12 mouse cellular contexts compared by ENCODE assay signal in genomic region chr13:99492619-99493303, GRCm38 (mm10). TPM values are rescaled to one million over a fixed set of nuclear protein-coding genes. Genes with fewer than 3 reads are reported as not detected.
DNase-seq lines count a peak whose midpoint lies in the region; ATAC-seq and TF ChIP-seq lines count a peak whose summit lies in the region.
"Had no signal": no experiment of that assay in that cellular context is flagged by ENCODE, and none has a peak within 500 bp of the region (broad histone marks: within the 10 kb centered on the region; RNA-seq: fewer than 3 reads in every experiment).

No protein-coding gene starts in this region.

- no peak overlapping the region for H3K4me3 ChIP-seq in embryonic facial prominence, embryonic 12.5 days
- H3K4me3 ChIP-seq in hindbrain, embryonic 13.5 days: no peak overlapping the region
- no peak overlapping the region for H3K4me3 ChIP-seq in neural tube, embryonic 12.5 days
- H3K4me3 ChIP-seq: heart, embryonic 15.5 days; liver, embryonic 13.5 days; stomach, embryonic 15.5 days had no signal

- H3K4me2 ChIP-seq in embryonic facial prominence, embryonic 12.5 days (replicated peaks): no peak overlapping the region
- H3K4me2 ChIP-seq in hindbrain, embryonic 13.5 days: peak overlapping the region; percentile 34
- H3K4me2 ChIP-seq in neural tube, embryonic 12.5 days (replicated peaks): peak overlapping the region; percentile 32
- H3K4me2 ChIP-seq: heart, embryonic 15.5 days; liver, embryonic 13.5 days; stomach, embryonic 15.5 days had no signal

- no peak for TF ChIP-seq CTCF in brain, embryonic 14.5 days (IDR thresholded peaks at IDR 0.05; ENCODE audit: borderline replicate concordance, extremely low read depth, insufficient read depth, insufficient read length)

- H3K9ac ChIP-seq in embryonic facial prominence, embryonic 12.5 days: no peak overlapping the region
- H3K9ac ChIP-seq in hindbrain, embryonic 13.5 days: peak overlapping the region; percentile 39
- 0 out of 2 replicates have a peak overlapping the region, but pooled peaks have one; percentile 13 for H3K9ac ChIP-seq in neural tube, embryonic 12.5 days
- H3K9ac ChIP-seq: heart, embryonic 15.5 days; liver, embryonic 13.5 days; stomach, embryonic 15.5 days had no signal

- H3K4me1 ChIP-seq in embryonic facial prominence, embryonic 12.5 days: peaks cover 11% of the 10 kb centered on the region
- H3K4me1 ChIP-seq in hindbrain, embryonic 13.5 days (replicated peaks): peaks cover 76% of the 10 kb centered on the region
- H3K4me1 ChIP-seq in neural tube, embryonic 12.5 days: peaks cover 38% of the 10 kb centered on the region
- H3K4me1 ChIP-seq: liver, embryonic 13.5 days had no signal

- 0 out of 2 replicates have a peak, but pooled peaks have one; percentile 54 for ATAC-seq in embryonic facial prominence, embryonic 12.5 days (ENCODE audit: insufficient number of reproducible peaks, insufficient read depth, low FRiP score, low TSS enrichment)
- ATAC-seq in hindbrain, embryonic 13.5 days (ENCODE audit: low FRiP score): peak; percentile 63
- peak; percentile 72 for ATAC-seq in neural tube, embryonic 12.5 days (ENCODE audit: low FRiP score, low read depth)
- ATAC-seq: intestine, postnatal 0 days had no signal

- DNase-seq in brain, embryonic 14.5 days (ENCODE audit: low read depth): peak; percentile 91
- DNase-seq in thymus, postnatal 0 days (ENCODE audit: low spot score): no peak
- no peak for DNase-seq in lung, postnatal 25 days (ENCODE audit: low spot score)
- DNase-seq in urinary bladder, adult 2 months (ENCODE audit: low spot score): no peak
- DNase-seq: layer of hippocampus, adult 9-11 months; liver, embryonic 13.5 days had no signal

- TF ChIP-seq POLR2A in brain, embryonic 14.5 days (IDR thresholded peaks at IDR 0.05; ENCODE audit: borderline replicate concordance, extremely low read depth, insufficient read depth, insufficient read length, poor library complexity, severe bottlenecking): no peak

- 59% methylated on average over 7 of the region's 7 CpGs for WGBS in embryonic facial prominence, embryonic 12.5 days
- 13% methylated on average over 7 of the region's 7 CpGs for WGBS in hindbrain, embryonic 13.5 days
- 36% methylated on average over 7 of the region's 7 CpGs for WGBS in neural tube, embryonic 12.5 days

- H3K36me3 ChIP-seq in embryonic facial prominence, embryonic 12.5 days: no peaks in the 10 kb centered on the region
- peaks cover 35% of the 10 kb centered on the region for H3K36me3 ChIP-seq in hindbrain, embryonic 13.5 days
- peaks cover 33% of the 10 kb centered on the region for H3K36me3 ChIP-seq in neural tube, embryonic 12.5 days
- H3K36me3 ChIP-seq: heart, embryonic 15.5 days; liver, embryonic 13.5 days; stomach, embryonic 15.5 days had no signal

- no peak overlapping the region for H3K27ac ChIP-seq in embryonic facial prominence, embryonic 12.5 days
- H3K27ac ChIP-seq in hindbrain, embryonic 13.5 days: peak overlapping the region; percentile 82
- peak overlapping the region; percentile 64; the same call in 1 of the 2 replicates for H3K27ac ChIP-seq in neural tube, embryonic 12.5 days
- H3K27ac ChIP-seq: heart, embryonic 15.5 days; liver, embryonic 13.5 days; stomach, embryonic 15.5 days had no signal

- H3K27me3 ChIP-seq in embryonic facial prominence, embryonic 12.5 days: no peaks in the 10 kb centered on the region
- H3K27me3 ChIP-seq in hindbrain, embryonic 13.5 days: no peaks in the 10 kb centered on the region
- H3K27me3 ChIP-seq in neural tube, embryonic 12.5 days (replicated peaks): no peaks in the 10 kb centered on the region
- H3K27me3 ChIP-seq: heart, embryonic 15.5 days; liver, embryonic 13.5 days; stomach, embryonic 15.5 days had no signal

- H3K9me3 ChIP-seq in embryonic facial prominence, embryonic 12.5 days: no peaks in the 10 kb centered on the region
- no peaks in the 10 kb centered on the region for H3K9me3 ChIP-seq in hindbrain, embryonic 13.5 days
- H3K9me3 ChIP-seq in neural tube, embryonic 12.5 days: no peaks in the 10 kb centered on the region
- H3K9me3 ChIP-seq: heart, embryonic 15.5 days; liver, embryonic 13.5 days; stomach, embryonic 15.5 days had no signal

RNA-seq across cellular contexts. Expression of gene Map1b, which starts 23.6 kb away (rescaled TPM):
- polyA plus RNA-seq in brain, embryonic 14.5 days (2012; rRNA removed): 124 and 338 TPM in 2 replicates
- 272 and 301 TPM in 2 replicates for polyA plus RNA-seq in embryonic facial prominence, embryonic 12.5 days (2016; fragmentation: Nextera tagmentation; extraction: Ambion mirVana)
- polyA plus RNA-seq in hindbrain, embryonic 13.5 days (2015; fragmentation: Nextera tagmentation; extraction: Ambion mirVana): 2,103 and 2,232 TPM in 2 replicates
- polyA plus RNA-seq in neural tube, embryonic 12.5 days (2016; fragmentation: Nextera tagmentation; extraction: Ambion mirVana): 1,223 and 1,491 TPM in 2 replicates
- 4.0 and 5.8 TPM in 2 replicates for polyA plus RNA-seq in thymus, postnatal 0 days (2015; fragmentation: Nextera tagmentation; extraction: Ambion mirVana)
- 7.6 and 16.2 TPM in 2 replicates for polyA plus RNA-seq in urinary bladder, adult 2 months (2012; rRNA removed)
